Mouse (Mus musculus) stomach, postnatal 0 days (tissue): Measurements from ENCODE around the gene Cerk. TPM values are rescaled to one million over a fixed set of nuclear protein-coding genes. Genes with fewer than 3 reads are reported as not detected.
"Not testable (repeated sequence)": the region's sequence is repeated elsewhere in the genome, so short reads cannot be mapped to it uniquely, and the experiment has no call there.

Source experiments
- ATAC-seq: fragments of 200-750 bp; cut with Nextera tagmentation; 2 replicates; pipeline ENCODE4 v1.8.0; 2017; ENCODE audit not compliant: low FRiP score, low TSS enrichment
- DNase-seq: peaks from one replicate; pipeline ENCODE4 v3.0.0-alpha.2; 2016; ENCODE audit warnings: low spot score
- H3K27ac ChIP-seq: fragments of 300-500 bp; sonication (generic); replicated peaks from 2 replicates; pipeline ENCODE4 v1.5.1; 2014; ENCODE audit warnings: mild to moderate bottlenecking, control low read depth
- H3K27me3 ChIP-seq: fragments of 300-500 bp; sonication (generic); 2 replicates; pipeline ENCODE4 v1.6.1; 2014; ENCODE audit warnings: low read length; ENCODE audit not compliant: control insufficient read depth, insufficient read depth
- H3K36me3 ChIP-seq: fragments of 300-500 bp; sonication (generic); 2 replicates; pipeline ENCODE4 v1.6.1; 2014; ENCODE audit warnings: low read length, mixed read lengths; ENCODE audit not compliant: control insufficient read depth, insufficient read depth
- H3K4me1 ChIP-seq: fragments of 300-500 bp; sonication (generic); replicated peaks from 2 replicates; pipeline ENCODE4 v1.6.1; 2014; ENCODE audit warnings: antibody characterized with exemption; ENCODE audit not compliant: control insufficient read depth, insufficient read depth
- H3K4me2 ChIP-seq: fragments of 300-500 bp; sonication (generic); replicated peaks from 2 replicates; pipeline ENCODE4 v1.6.1; 2014; ENCODE audit warnings: low read depth, mild to moderate bottlenecking, control low read depth, moderate library complexity
- H3K4me3 ChIP-seq: fragments of 300-500 bp; sonication (generic); 2 replicates; pipeline ENCODE4 v1.5.1; 2014; ENCODE audit warnings: low read depth, low read length, control low read depth
- H3K9ac ChIP-seq: fragments of 300-500 bp; sonication (generic); 2 replicates; pipeline ENCODE4 v1.6.1; 2014; ENCODE audit warnings: mild to moderate bottlenecking, low read length, control low read depth, mixed read lengths
- H3K9me3 ChIP-seq: fragments of 300-500 bp; sonication (generic); 2 replicates; pipeline ENCODE4 v1.6.1; 2016; ENCODE audit warnings: low read length; ENCODE audit not compliant: control insufficient read depth
- CTCF ChIP-seq: IDR thresholded peaks from 2 replicates; pipeline ENCODE4 v1.5.1; 2016; ENCODE audit warnings: antibody characterized with exemption, low read depth, mild to moderate bottlenecking, moderate library complexity
- EP300 ChIP-seq: optimal IDR thresholded peaks from 2 replicates; pipeline ENCODE3; 2016; ENCODE audit warnings: antibody characterized with exemption
- WGBS: fragments of 180-500 bp; shearing (Covaris S2); extraction: QIAGEN DNeasy Blood & Tissue Kit; methylation state at CpG from one replicate; pipeline ENCODE4 v1.1.7; 2014; 5-methylcytosine and 5-hydroxymethylcytosine counted together
- polyA plus RNA-seq: library from polyadenylated mRNA; unstranded; fragments of >200 nt; fragmentation: Nextera tagmentation; extraction: Ambion mirVana; gene quantifications from 2 replicates; pipeline ENCODE4 v1.2.1, GENCODE M21; 2015

The Cerk gene
- polyA plus RNA-seq, 1 experiment from 2014 or later = 4.6 TPM

- Histone ChIP-seq H3K4me3 (no peak overlapping the region), H3K4me2 (no peak overlapping the region), H3K27ac (no peak overlapping the region), H3K4me1 (peaks cover 5% of the 10 kb centered on the region; the same call in 1 of the 2 replicates), H3K9ac (no peak overlapping the region), H3K9me3 (no peaks in the 10 kb centered on the region), H3K27me3 (no peaks in the 10 kb centered on the region), H3K36me3 (no peaks in the 10 kb centered on the region)
- DNase-seq (no peak), ATAC-seq (no peak)
- TF ChIP-seq EP300 (no peak), CTCF (no peak)
- WGBS = 75% methylated on average over 21 of the region's 21 CpGs
Observed at GRCm38 (mm10) chr15:86164718-86165345, 21.1 kb downstream of the Cerk start.

GRCm38 (mm10) chr15:86161800-86162199 is 24.1 kb downstream of the Cerk start:
- not testable (repeated sequence) for H3K27ac ChIP-seq, H3K27me3 ChIP-seq, H3K9me3 ChIP-seq, H3K4me1 ChIP-seq, DNase-seq, ATAC-seq, H3K4me2 ChIP-seq, H3K9ac ChIP-seq, H3K4me3 ChIP-seq, H3K36me3 ChIP-seq
- TF ChIP-seq CTCF = peak; percentile 48
- WGBS = 95% methylated on average over 3 of the region's 3 CpGs

GRCm38 (mm10) chr15:86160906-86161305 is 25.0 kb downstream of the Cerk start:
- Histone ChIP-seq H3K9ac (no peak overlapping the region), H3K27me3 (no peaks in the 10 kb centered on the region), H3K4me2 (no peak overlapping the region), H3K9me3 (no peaks in the 10 kb centered on the region), H3K4me3 (no peak overlapping the region), H3K4me1 (no peaks in the 10 kb centered on the region), H3K27ac (no peak overlapping the region), H3K36me3 (peaks cover 5% of the 10 kb centered on the region)
- WGBS = 74% methylated on average over 10 of the region's 10 CpGs
- DNase-seq = no peak
- TF ChIP-seq CTCF (no peak), EP300 (no peak)
- ATAC-seq = no peak

GRCm38 (mm10) chr15:86159719-86160118 is 26.2 kb downstream of the Cerk start:
- Histone ChIP-seq H3K4me2 (no peak overlapping the region), H3K27ac (no peak overlapping the region), H3K36me3 (peaks cover 6% of the 10 kb centered on the region), H3K4me3 (no peak overlapping the region), H3K27me3 (no peaks in the 10 kb centered on the region), H3K9me3 (no peaks in the 10 kb centered on the region), H3K9ac (no peak overlapping the region), H3K4me1 (no peaks in the 10 kb centered on the region)
- 89% methylated on average over 5 of the region's 5 CpGs for WGBS
- ATAC-seq (0 out of 2 replicates have a peak, but pooled peaks have one; percentile 28), DNase-seq (no peak)
- TF ChIP-seq EP300 = no peak
- peak; percentile 62 for TF ChIP-seq CTCF

GRCm38 (mm10) chr15:86159093-86159492 is 26.8 kb downstream of the Cerk start:
- TF ChIP-seq EP300 (no peak), CTCF (peak; percentile 72)
- Histone ChIP-seq H3K4me3 (no peak overlapping the region), H3K9me3 (no peaks in the 10 kb centered on the region), H3K27ac (no peak overlapping the region), H3K4me1 (no peaks in the 10 kb centered on the region), H3K9ac (no peak overlapping the region), H3K36me3 (peaks cover 9% of the 10 kb centered on the region), H3K4me2 (no peak overlapping the region), H3K27me3 (no peaks in the 10 kb centered on the region)
- WGBS = 51% methylated on average over 16 of the region's 16 CpGs
- DNase-seq (peak; percentile 62), ATAC-seq (peak; percentile 36)

GRCm38 (mm10) chr15:86156492-86156891 is 29.4 kb downstream of the Cerk start:
- Histone ChIP-seq H3K27me3 (no peaks in the 10 kb centered on the region), H3K27ac (no peak overlapping the region), H3K4me2 (no peak overlapping the region), H3K4me3 (no peak overlapping the region), H3K4me1 (no peaks in the 10 kb centered on the region), H3K9me3 (no peaks in the 10 kb centered on the region), H3K36me3 (peaks cover 9% of the 10 kb centered on the region), H3K9ac (no peak overlapping the region)
- TF ChIP-seq CTCF = no peak
- TF ChIP-seq EP300 = no peak
- WGBS = 69% methylated on average over 5 of the region's 5 CpGs
- ATAC-seq (no peak), DNase-seq (no peak)
